In genomic region chr17:70626925-70627324, GRCm38 (mm10) we compare ENCODE assay signal across 19 mouse cellular contexts.
A peak's percentile ranks its signal among the peaks of the same experiment; 100 is the strongest.
DNase-seq lines count a peak whose midpoint lies in the region; ATAC-seq and TF ChIP-seq lines count a peak whose summit lies in the region.
"Had no signal": no experiment of that assay in that cellular context is flagged by ENCODE, and none has a peak within 500 bp of the region (broad histone marks: within the 10 kb centered on the region; RNA-seq: fewer than 3 reads in every experiment).

No protein-coding gene starts in this region.

- no peak overlapping the region for H3K4me2 ChIP-seq in midbrain, embryonic 11.5 days
- H3K4me2 ChIP-seq in midbrain, embryonic 16.5 days (ENCODE audit: low read length), result no peak overlapping the region

- ATAC-seq in midbrain, embryonic 11.5 days (ENCODE audit: low FRiP score), result no peak
- ATAC-seq in midbrain, embryonic 16.5 days, result no peak
- ATAC-seq: activated CD4-positive, CD25-positive, alpha-beta regulatory T cell, adult 4 months; CD4-positive, CD25-positive, alpha-beta regulatory T cell, adult 4 months; Patski had no signal

- H3K27ac ChIP-seq in heart, adult 2 months, result no peak overlapping the region
- peak overlapping the region; percentile 59; the same call in 1 of the 2 replicates for H3K27ac ChIP-seq in layer of hippocampus, adult 2 months
- H3K27ac ChIP-seq in midbrain, embryonic 11.5 days (ENCODE audit: low read depth, low read length), result no peak overlapping the region
- no peak overlapping the region for H3K27ac ChIP-seq in midbrain, embryonic 16.5 days (ENCODE audit: low read length)

- no peak for TF ChIP-seq CTCF in heart, adult 2 months (IDR thresholded peaks at IDR 0.05)
- no peak for TF ChIP-seq CTCF in layer of hippocampus, adult 2 months (conservative IDR thresholded peaks at IDR 0.05)

- no peak for TF ChIP-seq EP300 in heart, adult 2 months (IDR thresholded peaks at IDR 0.05; ENCODE audit: insufficient read depth, low read depth, low read length)

- no peak for TF ChIP-seq POLR2A in heart, adult 2 months (IDR thresholded peaks at IDR 0.05; ENCODE audit: insufficient read depth, low read depth, low read length)

- WGBS in heart, adult 2 months, result 80% methylated on average over 6 of the region's 6 CpGs
- 82% methylated on average over 6 of the region's 6 CpGs for WGBS in midbrain, embryonic 11.5 days
- WGBS in midbrain, embryonic 16.5 days, result 82% methylated on average over 6 of the region's 6 CpGs

- no peak overlapping the region for H3K4me3 ChIP-seq in heart, adult 2 months
- H3K4me3 ChIP-seq in layer of hippocampus, adult 2 months, result no peak overlapping the region
- no peak overlapping the region for H3K4me3 ChIP-seq in midbrain, embryonic 11.5 days (ENCODE audit: low read depth, low read length)
- H3K4me3 ChIP-seq in midbrain, embryonic 16.5 days (ENCODE audit: low read depth, low read length), result no peak overlapping the region

- no peaks in the 10 kb centered on the region for H3K27me3 ChIP-seq in heart, adult 2 months (ENCODE audit: control insufficient read depth, insufficient read depth, low read length)
- H3K27me3 ChIP-seq in midbrain, embryonic 11.5 days (ENCODE audit: control insufficient read depth, insufficient read depth, low read length), result no peaks in the 10 kb centered on the region
- no peaks in the 10 kb centered on the region for H3K27me3 ChIP-seq in midbrain, embryonic 16.5 days (ENCODE audit: control insufficient read depth, insufficient read depth, low read depth, low read length)
- H3K27me3 ChIP-seq: Patski had no signal

- H3K36me3 ChIP-seq in heart, adult 2 months (ENCODE audit: control insufficient read depth, insufficient read depth, low read length), result no peaks in the 10 kb centered on the region
- H3K36me3 ChIP-seq in midbrain, embryonic 11.5 days (ENCODE audit: control insufficient read depth, insufficient read depth, low read length), result no peaks in the 10 kb centered on the region
- no peaks in the 10 kb centered on the region for H3K36me3 ChIP-seq in midbrain, embryonic 16.5 days (ENCODE audit: control insufficient read depth, insufficient read depth, low read length)
- H3K36me3 ChIP-seq: G1E had no signal

- no peaks in the 10 kb centered on the region for H3K79me2 ChIP-seq in heart, adult 2 months (replicated peaks; ENCODE audit: control insufficient read depth, insufficient read depth, low read length)

- no peaks in the 10 kb centered on the region for H3K4me1 ChIP-seq in heart, adult 2 months (ENCODE audit: control insufficient read depth, insufficient read depth, low read length)
- H3K4me1 ChIP-seq in midbrain, embryonic 11.5 days (ENCODE audit: control insufficient read depth, insufficient read depth, low read length), result no peaks in the 10 kb centered on the region
- no peaks in the 10 kb centered on the region for H3K4me1 ChIP-seq in midbrain, embryonic 16.5 days (ENCODE audit: control insufficient read depth, insufficient read depth, low read length)

- intact Hi-C loops in heart, adult 2 months (cut with DNase I), result no loop called here

- H3K9ac ChIP-seq in heart, adult 2 months (ENCODE audit: low read depth, low read length), result no peak overlapping the region
- no peak overlapping the region for H3K9ac ChIP-seq in midbrain, embryonic 11.5 days (ENCODE audit: low read length)
- no peak overlapping the region for H3K9ac ChIP-seq in midbrain, embryonic 16.5 days (ENCODE audit: low read depth, low read length)

- no peaks in the 10 kb centered on the region for H3K9me3 ChIP-seq in midbrain, embryonic 11.5 days (ENCODE audit: control insufficient read depth, low read length)
- no peaks in the 10 kb centered on the region for H3K9me3 ChIP-seq in midbrain, embryonic 16.5 days (replicated peaks; ENCODE audit: control insufficient read depth, low read length, poor library complexity, severe bottlenecking)

- peak; percentile 53 for DNase-seq in heart, adult 11 months
- DNase-seq in heart, adult 2 months, result no peak
- no peak for DNase-seq in layer of hippocampus, adult 2 months (ENCODE audit: low spot score in 2 of 2)
- no peak for DNase-seq in layer of hippocampus, adult 11-12 months (ENCODE audit: low spot score)
- peak; percentile 69 for DNase-seq in midbrain, embryonic 11.5 days (ENCODE audit: low spot score, missing footprints)
- DNase-seq: adrenal gland, adult 2 months; adrenal gland, adult 8-10 months; adrenal gland, postnatal 10 days; adrenal gland, postnatal 14 days; adrenal gland, postnatal 25 days; adrenal gland, postnatal 36 days; B cell, adult 2 months; cerebellum, adult 11 months; cerebellum, adult 11-12 months had no signal

Comparison
In these comparisons a context has a peak if more than half of its experiments do, and no peak if none do; other contexts are left out.
1. DNase-seq: peak in heart, adult 11 months (single experiment) and midbrain, embryonic 11.5 days (single experiment); none in heart, adult 2 months (0 of 2), layer of hippocampus, adult 2 months (0 of 2) and layer of hippocampus, adult 11-12 months (single experiment).